Mouse (Mus musculus) lung, embryonic 16.5 days (tissue): ENCODE data around the gene Tuft1. TPM values are rescaled to one million over a fixed set of nuclear protein-coding genes. Genes with fewer than 3 reads are reported as not detected.

Experiments used
- ATAC-seq: fragments of 200-750 bp; cut with Nextera tagmentation; 2 replicates; pipeline ENCODE4 v1.8.0; 2017; ENCODE audit warnings: low read depth, mild to moderate bottlenecking, moderate library complexity
- H3K27ac ChIP-seq: fragments of 300-500 bp; sonication (generic); 2 replicates; pipeline ENCODE4 v1.5.1; 2014; ENCODE audit warnings: mild to moderate bottlenecking, control low read depth, low read length
- H3K27me3 ChIP-seq: fragments of 300-500 bp; sonication (generic); 2 replicates; pipeline ENCODE4 v1.6.1; 2014; ENCODE audit warnings: low read depth, low read length, mixed read lengths; ENCODE audit not compliant: control insufficient read depth, insufficient read depth
- H3K36me3 ChIP-seq: fragments of 300-500 bp; sonication (generic); 2 replicates; pipeline ENCODE4 v1.6.1; 2014; ENCODE audit warnings: low read length; ENCODE audit not compliant: control insufficient read depth, insufficient read depth
- H3K4me1 ChIP-seq: fragments of 300-500 bp; sonication (generic); replicated peaks from 2 replicates; pipeline ENCODE4 v1.6.1; 2014; ENCODE audit warnings: low read length, mixed read lengths; ENCODE audit not compliant: control insufficient read depth, insufficient read depth
- H3K4me2 ChIP-seq: fragments of 300-500 bp; sonication (generic); 2 replicates; pipeline ENCODE4 v1.6.1; 2014; ENCODE audit warnings: low read depth, low read length, control low read depth
- H3K4me3 ChIP-seq: fragments of 300-500 bp; sonication (generic); 2 replicates; pipeline ENCODE4 v1.5.1; 2014; ENCODE audit warnings: mild to moderate bottlenecking, low read length, control low read depth
- H3K9ac ChIP-seq: fragments of 300-500 bp; sonication (generic); 2 replicates; pipeline ENCODE4 v1.6.1; 2014; ENCODE audit warnings: low read length, control low read depth
- H3K9me3 ChIP-seq: fragments of 300-500 bp; sonication (generic); 2 replicates; pipeline ENCODE4 v1.6.1; 2016; ENCODE audit warnings: low read length; ENCODE audit not compliant: control insufficient read depth
- WGBS: fragments of 180-500 bp; shearing (Covaris S2); extraction: QIAGEN DNeasy Blood & Tissue Kit; methylation state at CpG from one replicate; pipeline ENCODE4 v1.1.7; 2014; 5-methylcytosine and 5-hydroxymethylcytosine counted together
- polyA plus RNA-seq: library from polyadenylated mRNA; unstranded; fragments of >200 nt; fragmentation: Nextera tagmentation; extraction: Ambion mirVana; gene quantifications from 2 replicates; pipeline ENCODE4 v1.2.1, GENCODE M21; 2015

Gene Tuft1
- polyA plus RNA-seq, 1 experiment from 2014 or later, result 10.9 TPM

- WGBS, result 63% methylated on average over 7 of the region's 7 CpGs
- no peaks in the 10 kb centered on the region for H3K9me3 ChIP-seq
- H3K4me1 ChIP-seq, result no peaks in the 10 kb centered on the region
- H3K4me3 ChIP-seq, result no peak overlapping the region
- no peak overlapping the region for H3K4me2 ChIP-seq
- no peaks in the 10 kb centered on the region for H3K36me3 ChIP-seq
- no peaks in the 10 kb centered on the region for H3K27me3 ChIP-seq
- H3K27ac ChIP-seq, result no peak overlapping the region
- no peak for ATAC-seq
- H3K9ac ChIP-seq, result no peak overlapping the region
Measured at GRCm38 (mm10) chr3:94613258-94613878, 45.3 kb downstream of the Tuft1 start.

GRCm38 (mm10) chr3:94612274-94612673, 46.4 kb downstream of the Tuft1 start:
- no peaks in the 10 kb centered on the region; the same call in 1 of the 2 replicates for H3K9me3 ChIP-seq
- no peak for ATAC-seq
- H3K27ac ChIP-seq, result no peak overlapping the region
- no peaks in the 10 kb centered on the region for H3K36me3 ChIP-seq
- H3K4me2 ChIP-seq, result no peak overlapping the region
- no peak overlapping the region for H3K9ac ChIP-seq
- no peak overlapping the region for H3K4me3 ChIP-seq
- 70% methylated on average over 1 of the region's 1 CpGs for WGBS
- H3K4me1 ChIP-seq, result no peaks in the 10 kb centered on the region
- no peaks in the 10 kb centered on the region for H3K27me3 ChIP-seq

GRCm38 (mm10) chr3:94611834-94612233, 46.8 kb downstream of the Tuft1 start:
- Histone ChIP-seq H3K9me3 (no peaks in the 10 kb centered on the region; the same call in 1 of the 2 replicates), H3K4me1 (no peaks in the 10 kb centered on the region), H3K36me3 (no peaks in the 10 kb centered on the region), H3K27me3 (no peaks in the 10 kb centered on the region), H3K4me3 (no peak overlapping the region), H3K9ac (no peak overlapping the region), H3K4me2 (no peak overlapping the region), H3K27ac (no peak overlapping the region)
- WGBS, result 69% methylated on average over 5 of the region's 5 CpGs
- no peak for ATAC-seq

DNA sequence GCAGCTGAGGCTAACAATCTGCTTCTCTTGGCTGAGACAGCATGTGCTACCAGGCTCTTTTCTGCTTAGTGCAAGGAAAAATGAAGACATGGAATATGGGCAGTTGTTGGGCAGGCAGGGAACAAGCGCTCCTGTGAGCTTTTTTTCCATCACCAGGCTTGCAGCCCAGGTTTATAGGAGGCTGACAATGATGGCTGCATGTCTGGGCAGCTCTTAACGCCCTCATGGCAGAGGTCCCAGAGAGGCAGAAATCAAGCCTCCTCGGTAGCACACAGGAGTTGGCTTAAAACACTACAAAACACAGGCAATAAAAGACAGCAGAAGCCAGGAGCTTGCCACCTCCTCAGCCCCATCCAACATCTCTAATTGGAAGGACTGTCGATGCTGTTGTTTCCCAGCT, 47.3 kb downstream of the Tuft1 start:
- H3K27me3 ChIP-seq, result no peaks in the 10 kb centered on the region
- H3K9me3 ChIP-seq, result no peaks in the 10 kb centered on the region; the same call in 1 of the 2 replicates
- ATAC-seq, result no peak
- H3K4me1 ChIP-seq, result no peaks in the 10 kb centered on the region
- H3K4me3 ChIP-seq, result no peak overlapping the region
- no peak overlapping the region for H3K9ac ChIP-seq
- WGBS, result 65% methylated on average over 4 of the region's 4 CpGs
- peak overlapping the region; percentile 7; the same call in 1 of the 2 replicates for H3K27ac ChIP-seq
- no peaks in the 10 kb centered on the region for H3K36me3 ChIP-seq
- no peak overlapping the region for H3K4me2 ChIP-seq

GRCm38 (mm10) chr3:94610581-94610980, 48.1 kb downstream of the Tuft1 start:
- no peaks in the 10 kb centered on the region for H3K36me3 ChIP-seq
- H3K27me3 ChIP-seq, result no peaks in the 10 kb centered on the region
- no peak overlapping the region for H3K27ac ChIP-seq
- no peak for ATAC-seq
- H3K9me3 ChIP-seq, result no peaks in the 10 kb centered on the region; the same call in 1 of the 2 replicates
- H3K9ac ChIP-seq, result no peak overlapping the region
- H3K4me1 ChIP-seq, result no peaks in the 10 kb centered on the region
- whole genome bisulfite sequencing, result 84% methylated on average over 2 of the region's 2 CpGs
- H3K4me3 ChIP-seq, result no peak overlapping the region
- no peak overlapping the region for H3K4me2 ChIP-seq

- no peaks in the 10 kb centered on the region; the same call in 1 of the 2 replicates for H3K9me3 ChIP-seq
- no peak for ATAC-seq
- H3K27ac ChIP-seq, result no peak overlapping the region
- H3K4me1 ChIP-seq, result no peaks in the 10 kb centered on the region
- H3K4me2 ChIP-seq, result no peak overlapping the region
- H3K36me3 ChIP-seq, result no peaks in the 10 kb centered on the region
- no peak overlapping the region for H3K9ac ChIP-seq
- H3K4me3 ChIP-seq, result no peak overlapping the region
- H3K27me3 ChIP-seq, result no peaks in the 10 kb centered on the region
- WGBS, result 92% methylated on average over 3 of the region's 3 CpGs
Measured at GRCm38 (mm10) chr3:94609621-94610020, 49.1 kb downstream of the Tuft1 start.

GRCm38 (mm10) chr3:94601959-94602358, 56.7 kb downstream of the Tuft1 start:
- Histone ChIP-seq H3K4me2 (no peak overlapping the region), H3K9me3 (no peaks in the 10 kb centered on the region), H3K4me1 (no peaks in the 10 kb centered on the region), H3K36me3 (no peaks in the 10 kb centered on the region), H3K9ac (no peak overlapping the region), H3K4me3 (no peak overlapping the region), H3K27me3 (no peaks in the 10 kb centered on the region), H3K27ac (no peak overlapping the region)
- no peak for ATAC-seq
- WGBS, result 0% methylated on average over 4 of the region's 4 CpGs

GRCm38 (mm10) chr3:94597224-94597779, 61.4 kb downstream of the Tuft1 start:
- Histone ChIP-seq H3K9me3 (no peaks in the 10 kb centered on the region), H3K4me1 (no peaks in the 10 kb centered on the region), H3K9ac (no peak overlapping the region), H3K27me3 (no peaks in the 10 kb centered on the region), H3K4me3 (no peak overlapping the region), H3K4me2 (no peak overlapping the region), H3K27ac (no peak overlapping the region), H3K36me3 (no peaks in the 10 kb centered on the region)
- ATAC-seq, result 0 out of 2 replicates have a peak, but pooled peaks have one; percentile 15
- WGBS, result 18% methylated on average over 3 of the region's 3 CpGs

GRCm38 (mm10) chr3:94595871-94596287, 62.8 kb downstream of the Tuft1 start:
- Histone ChIP-seq H3K27me3 (no peaks in the 10 kb centered on the region), H3K36me3 (no peaks in the 10 kb centered on the region), H3K9ac (no peak overlapping the region), H3K9me3 (no peaks in the 10 kb centered on the region), H3K4me1 (no peaks in the 10 kb centered on the region), H3K4me3 (no peak overlapping the region), H3K4me2 (no peak overlapping the region), H3K27ac (no peak overlapping the region)
- 83% methylated on average over 6 of the region's 6 CpGs for WGBS
- no peak for ATAC-seq
